Mouse (Mus musculus) cerebellum, adult 8-10 months (tissue): ENCODE results near the gene Erp44.

Experiments used
- DNase-seq: peaks from one replicate; pipeline ENCODE4 v3.0.0; 2022

Erp44 gene

GRCm38 (mm10) chr4:48279498-48280134 lies at the start of gene Erp44, which contains the start of gene Invs:
Erp44 (minus strand) TSS chr4:48279558.
Invs (plus strand) TSS chr4:48279760.
- DNase-seq = peak; percentile 92

- no peak for DNase-seq
These were observed 48.7 kb upstream of the Erp44 start for GRCm38 (mm10) chr4:48328042-48328441.

- DNase-seq = no peak
These were observed 47.8 kb upstream of the Erp44 start for GRCm38 (mm10) chr4:48327192-48327591.

GRCm38 (mm10) chr4:48322095-48322494 lies 42.7 kb upstream of the Erp44 start:
- no peak for DNase-seq

DNA sequence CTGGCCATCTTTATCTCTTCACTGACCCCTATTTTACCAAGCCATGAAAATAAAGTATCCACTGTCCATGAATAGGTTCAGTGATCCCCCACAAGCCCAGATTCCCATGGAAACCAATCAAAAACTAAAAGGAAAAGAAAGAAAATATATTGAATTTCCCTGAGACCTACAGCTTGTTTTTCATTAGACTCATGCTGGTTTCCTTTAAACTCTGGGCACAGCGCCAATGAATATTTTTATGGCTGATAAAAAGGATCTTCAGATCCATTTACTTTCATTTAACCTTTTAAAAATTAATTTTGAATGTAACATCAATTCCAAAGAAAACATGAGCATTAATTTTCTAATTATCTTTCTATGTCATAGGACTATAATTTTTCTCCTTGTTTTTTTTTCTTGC lies 41.9 kb upstream of the Erp44 start:
- no peak for DNase-seq

- no peak for DNase-seq
These were observed 36.7 kb upstream of the Erp44 start for GRCm38 (mm10) chr4:48316036-48316435.

- no peak for DNase-seq
These were observed 35.5 kb upstream of the Erp44 start for GRCm38 (mm10) chr4:48314814-48315213.

DNA sequence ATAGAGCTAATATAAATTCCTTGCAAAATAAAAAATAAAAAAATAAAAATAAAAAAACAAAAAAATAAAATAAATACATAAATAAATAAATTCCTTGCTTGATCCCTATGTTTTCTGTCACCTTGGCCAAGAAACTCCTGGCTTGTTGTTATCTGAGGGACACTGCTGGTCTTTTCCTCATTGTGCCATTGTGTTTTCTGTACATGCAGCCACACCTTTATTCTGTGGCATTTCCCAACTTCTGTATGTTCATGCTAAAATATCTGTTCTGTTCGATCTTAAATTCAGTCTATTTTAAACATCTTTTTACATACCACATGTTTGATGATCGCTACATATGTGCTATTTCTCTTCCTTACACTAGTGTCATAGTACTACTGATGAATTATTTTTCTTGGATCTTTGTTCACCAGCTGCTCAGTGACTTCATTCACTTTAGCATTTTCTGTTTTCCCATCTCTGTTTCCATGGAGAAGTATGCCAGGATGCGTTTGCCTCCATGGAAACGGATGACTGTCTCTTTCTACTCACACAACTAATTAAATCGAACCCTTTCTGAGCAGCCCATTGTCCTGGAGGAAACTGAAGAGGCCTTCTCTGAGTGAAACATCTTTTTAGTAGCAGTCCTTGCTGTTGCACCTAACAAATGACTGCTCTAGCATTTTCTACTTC lies 7.9 kb upstream of the Erp44 start:
- DNase-seq = no peak

DNA sequence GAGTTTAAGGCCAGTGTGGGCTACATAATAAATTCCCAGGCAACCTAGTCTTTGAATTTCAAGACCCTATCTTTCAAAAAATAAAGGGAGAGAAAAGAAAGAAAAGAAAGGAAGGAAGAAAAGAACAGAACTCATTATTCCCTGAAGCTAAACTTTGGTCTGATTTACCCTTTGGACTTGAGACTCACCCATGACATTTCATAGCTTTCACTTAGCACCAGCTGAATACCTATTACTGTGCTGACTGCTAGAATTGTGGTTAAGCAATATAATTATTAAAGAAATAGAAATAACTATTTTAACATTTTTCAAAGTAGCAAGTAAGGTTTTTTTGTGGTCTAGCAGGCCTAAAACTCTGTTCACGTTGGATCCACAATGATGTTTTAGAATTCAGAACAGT lies 1.8 kb upstream of the Erp44 start:
- no peak for DNase-seq

GRCm38 (mm10) chr4:48278757-48279497 lies 431 bp downstream of the Erp44 start:
- DNase-seq = no peak

GRCm38 (mm10) chr4:48277011-48277410 lies 2.3 kb downstream of the Erp44 start:
- DNase-seq = no peak

DNA sequence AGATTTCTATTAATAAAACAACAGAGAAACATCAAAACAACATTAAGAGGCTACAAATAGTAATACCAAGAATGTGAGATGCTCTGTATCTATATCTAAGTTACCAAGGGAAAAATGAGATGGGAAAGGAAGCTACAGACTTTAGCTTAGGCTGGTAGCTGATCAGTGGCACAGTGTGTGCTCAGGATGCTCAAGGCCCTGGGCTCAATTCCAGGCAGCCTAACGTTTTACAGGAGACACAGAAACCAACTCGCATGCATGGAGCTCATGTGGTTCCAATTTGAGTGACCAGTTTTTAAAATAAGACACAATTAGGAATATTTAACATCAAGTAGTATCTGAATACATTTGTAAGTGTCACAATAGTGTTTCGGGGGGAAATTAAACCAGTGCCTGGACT lies 3.6 kb downstream of the Erp44 start:
- DNase-seq = no peak

GRCm38 (mm10) chr4:48273119-48273829 lies 6.1 kb downstream of the Erp44 start:
- DNase-seq = no peak

DNA sequence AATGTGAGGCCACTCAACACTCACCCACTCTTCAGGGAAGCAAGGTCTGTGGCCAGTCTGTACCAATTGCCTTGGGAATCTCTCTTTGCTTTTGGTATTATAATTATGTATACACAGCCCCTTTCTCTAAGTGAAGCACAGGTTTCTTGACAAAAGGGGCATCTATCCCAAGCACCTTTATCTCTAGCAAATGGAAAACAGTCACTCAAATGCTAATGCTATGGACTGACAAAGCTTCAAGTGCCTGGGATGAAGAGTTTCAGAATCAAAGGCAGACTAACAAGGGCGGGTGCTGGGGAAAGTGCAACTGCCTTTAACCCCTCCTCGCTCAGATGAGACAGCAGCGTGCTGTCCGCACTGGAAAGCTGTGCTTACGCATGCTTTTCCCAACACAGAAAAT lies 7.5 kb downstream of the Erp44 start:
- no peak for DNase-seq

GRCm38 (mm10) chr4:48270532-48270931 lies 8.8 kb downstream of the Erp44 start:
- no peak for DNase-seq

DNA sequence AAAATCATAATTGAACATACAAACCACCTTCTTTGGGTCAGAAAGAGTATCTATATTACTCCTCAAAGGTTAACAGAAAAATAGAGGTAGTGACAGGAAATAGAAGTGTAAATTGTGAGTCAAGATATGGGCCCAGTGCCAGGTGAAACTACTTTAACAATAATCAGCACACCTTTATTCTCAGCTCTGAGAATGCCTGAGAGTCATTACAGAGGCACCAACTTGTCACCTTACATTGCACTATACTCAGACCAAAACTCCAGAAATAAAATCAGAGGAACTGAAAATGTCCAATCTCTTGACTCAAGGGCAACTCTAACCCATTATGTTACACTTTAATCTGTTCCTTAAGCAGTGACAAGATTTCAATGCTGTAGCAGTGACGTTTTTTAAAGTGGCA lies 11.2 kb downstream of the Erp44 start:
- DNase-seq = no peak

- DNase-seq = no peak
These were observed 11.7 kb downstream of the Erp44 start for GRCm38 (mm10) chr4:48267683-48268082.

DNA sequence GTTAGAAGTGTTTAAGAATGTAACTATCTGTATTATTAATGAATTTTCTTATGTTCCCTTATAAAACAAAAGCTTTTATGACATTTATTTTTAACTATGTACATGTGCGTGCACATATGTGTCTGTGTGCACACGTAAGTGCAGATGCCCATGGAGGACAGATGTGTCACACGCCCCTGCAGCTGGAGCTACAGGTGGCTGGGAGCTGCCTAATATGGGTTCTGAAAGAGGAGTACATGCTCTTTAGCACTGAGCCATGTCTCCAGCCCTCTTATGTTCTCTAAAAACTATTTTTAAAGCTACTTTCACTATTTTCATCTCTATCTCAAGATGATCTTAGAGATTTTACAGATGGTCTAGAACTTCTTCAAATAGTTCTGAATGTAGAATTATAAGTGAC lies 21.3 kb downstream of the Erp44 start:
- DNase-seq = no peak

DNA sequence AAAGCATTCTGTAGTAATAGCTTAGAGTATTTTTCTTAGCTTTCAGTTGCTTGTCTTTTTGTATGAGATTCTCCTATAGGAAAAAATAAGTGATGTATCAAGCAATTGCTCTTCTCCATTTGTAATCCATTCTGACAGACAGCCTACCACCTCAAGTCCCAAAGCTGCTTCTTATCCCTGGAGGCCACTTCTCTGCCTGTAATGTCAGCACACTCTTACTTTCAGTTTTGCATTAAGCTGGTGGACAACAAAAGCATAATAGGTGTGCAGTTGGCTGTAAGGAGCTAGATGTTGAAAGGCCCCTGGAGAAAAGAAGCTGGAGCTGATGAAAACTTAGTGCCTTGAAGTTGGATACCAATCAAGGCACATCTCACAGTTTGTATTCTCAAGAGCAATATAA lies 26.1 kb downstream of the Erp44 start:
- no peak for DNase-seq

- DNase-seq = no peak
These were observed 35.1 kb downstream of the Erp44 start for GRCm38 (mm10) chr4:48244280-48244679.

GRCm38 (mm10) chr4:48243737-48244136 lies 35.6 kb downstream of the Erp44 start:
- no peak for DNase-seq

DNA sequence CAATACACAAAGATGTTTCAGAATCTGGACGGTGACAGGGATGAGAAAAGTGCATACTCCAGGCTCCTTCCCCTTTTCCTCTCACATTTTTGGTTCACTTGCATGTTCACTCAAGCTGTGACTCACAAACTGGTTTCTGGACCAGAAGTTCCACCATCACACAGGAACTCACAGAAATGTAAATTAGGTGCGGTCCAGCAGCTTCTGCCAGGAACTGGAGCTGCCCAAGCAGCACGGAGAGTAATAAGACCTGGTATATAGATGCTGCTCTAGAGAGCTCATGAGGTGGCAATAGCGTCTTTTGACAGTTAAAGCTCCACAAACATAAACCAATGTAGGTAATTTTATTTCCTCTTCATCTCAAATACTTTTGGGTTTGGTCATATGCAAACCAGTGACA lies 36.9 kb downstream of the Erp44 start:
- DNase-seq = no peak

DNA sequence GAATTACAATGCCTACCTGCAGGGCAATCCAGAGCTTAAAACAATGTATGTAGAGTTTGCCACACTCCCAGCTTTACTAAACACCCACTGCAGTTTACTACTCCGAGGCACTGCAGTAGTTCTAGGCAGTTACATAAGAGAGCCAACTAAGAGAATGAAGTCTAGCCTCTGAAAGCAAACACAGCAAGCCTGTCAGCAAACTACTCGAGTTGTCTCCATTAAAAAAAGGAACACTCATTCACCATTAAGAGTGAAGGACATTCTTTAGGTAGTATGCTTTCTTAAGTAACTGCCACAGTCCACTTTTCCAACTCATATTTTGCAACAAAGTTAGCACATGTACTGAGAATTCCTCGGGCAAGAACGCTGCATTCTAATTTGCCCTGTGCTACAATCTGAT lies 40.3 kb downstream of the Erp44 start:
- DNase-seq = no peak

- no peak for DNase-seq
These were observed 42.6 kb downstream of the Erp44 start for GRCm38 (mm10) chr4:48236721-48237120.
